ENCODE assay signal across 11 mouse cellular contexts in the genomic region with DNA sequence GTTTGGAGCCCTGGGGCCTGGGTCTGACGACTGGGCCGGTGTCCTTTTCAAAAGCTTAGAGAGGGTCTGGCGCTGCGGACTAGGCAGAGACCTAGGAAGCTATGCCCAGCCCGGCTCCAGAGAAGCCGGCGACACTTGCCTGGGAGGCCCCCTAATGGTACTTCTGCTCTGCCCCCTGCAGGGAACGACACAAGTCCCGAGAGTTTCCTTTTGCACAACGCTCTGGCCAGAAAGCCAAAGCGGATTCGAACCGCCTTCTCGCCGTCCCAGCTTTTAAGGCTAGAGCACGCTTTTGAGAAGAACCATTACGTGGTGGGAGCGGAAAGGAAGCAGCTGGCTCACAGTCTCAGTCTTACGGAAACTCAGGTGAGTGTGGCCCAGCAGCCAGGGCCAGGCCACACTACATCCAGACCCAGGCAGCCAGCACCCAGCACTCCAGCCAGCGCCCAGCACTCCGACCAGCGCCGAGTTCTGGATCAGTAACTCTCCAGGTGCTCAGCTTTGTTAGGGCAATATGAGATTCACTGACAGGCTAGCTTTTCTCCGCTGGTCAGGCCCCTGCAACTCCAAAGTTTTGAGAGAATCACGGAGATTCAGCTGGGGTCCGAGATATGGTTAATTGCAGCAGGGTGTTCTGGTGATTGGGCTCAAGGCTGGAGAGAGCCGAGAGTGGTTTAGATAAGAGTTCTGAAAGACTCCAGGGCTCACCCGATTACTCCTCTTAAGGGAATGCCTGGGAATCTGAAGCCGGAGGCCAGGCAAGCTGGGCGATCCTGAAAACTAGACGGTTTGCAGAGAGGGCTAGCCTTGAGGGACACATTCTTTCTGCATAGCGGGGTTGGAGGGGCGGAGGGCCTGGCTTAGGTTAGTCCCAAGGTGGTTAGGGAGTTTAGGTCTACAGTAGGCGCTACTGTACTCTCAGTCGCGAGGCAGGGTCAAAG. TPM values are rescaled to one million over a fixed set of nuclear protein-coding genes. Genes with fewer than 3 reads are reported as not detected.
A peak's percentile ranks its signal among the peaks of the same experiment; 100 is the strongest.
DNase-seq lines count a peak whose midpoint lies in the region; ATAC-seq lines count a peak whose summit lies in the region.
"Had no signal": no experiment of that assay in that cellular context is flagged by ENCODE, and none has a peak within 500 bp of the region (broad histone marks: within the 10 kb centered on the region; RNA-seq: fewer than 3 reads in every experiment).

No protein-coding gene starts in this region.

- peaks cover 87% of the 10 kb centered on the region for H3K27me3 ChIP-seq in hindbrain, embryonic 12.5 days
- H3K27me3 ChIP-seq in hindbrain, embryonic 16.5 days (replicated peaks; ENCODE audit: control insufficient read depth, insufficient read depth, low read length), result peaks cover 57% of the 10 kb centered on the region
- peaks cover 100% of the 10 kb centered on the region for H3K27me3 ChIP-seq in embryonic facial prominence, embryonic 10.5 days (replicated peaks; ENCODE audit: low read depth, poor library complexity, severe bottlenecking)
- H3K27me3 ChIP-seq in midbrain, embryonic 12.5 days, result peaks cover 89% of the 10 kb centered on the region
- H3K27me3 ChIP-seq: CH12.LX had no signal

- 1% methylated on average over 36 of the region's 36 CpGs for WGBS in hindbrain, embryonic 12.5 days
- under 1% methylated on average over 36 of the region's 36 CpGs for WGBS in hindbrain, embryonic 16.5 days
- 1% methylated on average over 36 of the region's 36 CpGs for WGBS in embryonic facial prominence, embryonic 10.5 days
- 2% methylated on average over 36 of the region's 36 CpGs for WGBS in midbrain, embryonic 12.5 days

- H3K36me3 ChIP-seq in hindbrain, embryonic 12.5 days, result no peaks in the 10 kb centered on the region
- H3K36me3 ChIP-seq in hindbrain, embryonic 16.5 days (ENCODE audit: control insufficient read depth, insufficient read depth, low read length), result no peaks in the 10 kb centered on the region
- no peaks in the 10 kb centered on the region for H3K36me3 ChIP-seq in embryonic facial prominence, embryonic 10.5 days (replicated peaks)
- no peaks in the 10 kb centered on the region for H3K36me3 ChIP-seq in midbrain, embryonic 12.5 days
- H3K36me3 ChIP-seq: liver, embryonic 15.5 days had no signal

- ATAC-seq in hindbrain, embryonic 12.5 days (ENCODE audit: low FRiP score), result no peak
- no peak for ATAC-seq in hindbrain, embryonic 16.5 days
- no peak for ATAC-seq in midbrain, embryonic 12.5 days (ENCODE audit: low FRiP score, low read depth)

- peaks cover 15% of the 10 kb centered on the region for H3K4me1 ChIP-seq in hindbrain, embryonic 12.5 days
- peaks cover 11% of the 10 kb centered on the region for H3K4me1 ChIP-seq in hindbrain, embryonic 16.5 days (ENCODE audit: control insufficient read depth, insufficient read depth, low read depth, low read length)
- peaks cover 37% of the 10 kb centered on the region for H3K4me1 ChIP-seq in embryonic facial prominence, embryonic 10.5 days
- H3K4me1 ChIP-seq in midbrain, embryonic 12.5 days, result peaks cover 39% of the 10 kb centered on the region
- H3K4me1 ChIP-seq: liver, embryonic 15.5 days had no signal

- H3K4me2 ChIP-seq in hindbrain, embryonic 12.5 days (replicated peaks), result 0 out of 2 replicates have a peak overlapping the region, but pooled peaks have one; percentile 13
- no peak overlapping the region for H3K4me2 ChIP-seq in hindbrain, embryonic 16.5 days (ENCODE audit: low read length)
- H3K4me2 ChIP-seq in midbrain, embryonic 12.5 days (replicated peaks), result peak overlapping the region; percentile 59
- H3K4me2 ChIP-seq: liver, embryonic 15.5 days had no signal

- no peak overlapping the region for H3K27ac ChIP-seq in hindbrain, embryonic 12.5 days
- no peak overlapping the region for H3K27ac ChIP-seq in hindbrain, embryonic 16.5 days (ENCODE audit: low read depth, low read length)
- peak overlapping the region; percentile 89 for H3K27ac ChIP-seq in embryonic facial prominence, embryonic 10.5 days (replicated peaks)
- peak overlapping the region; percentile 70 for H3K27ac ChIP-seq in midbrain, embryonic 12.5 days (replicated peaks)
- H3K27ac ChIP-seq: liver, embryonic 15.5 days had no signal

- DNase-seq in embryonic facial prominence, embryonic 10.5 days (ENCODE audit: low spot score), result peak; percentile 64
- peak; percentile 64 to 68 for DNase-seq in kidney, adult 8-10 months
- DNase-seq in gastrocnemius, postnatal 10 days, result no peak
- no peak for DNase-seq in cerebellum, adult 18-20 months
- no peak for DNase-seq in MN1 (ENCODE audit: low spot score)

- peak overlapping the region; percentile 38; the same call in 1 of the 2 replicates for H3K9ac ChIP-seq in hindbrain, embryonic 12.5 days
- H3K9ac ChIP-seq in hindbrain, embryonic 16.5 days (ENCODE audit: low read depth, low read length), result no peak overlapping the region
- H3K9ac ChIP-seq in midbrain, embryonic 12.5 days (replicated peaks), result peak overlapping the region; percentile 68
- H3K9ac ChIP-seq: liver, embryonic 15.5 days had no signal

- peak overlapping the region; percentile 17 for H3K4me3 ChIP-seq in hindbrain, embryonic 12.5 days
- no peak overlapping the region for H3K4me3 ChIP-seq in hindbrain, embryonic 16.5 days (ENCODE audit: low read length)
- peak overlapping the region; percentile 68 for H3K4me3 ChIP-seq in embryonic facial prominence, embryonic 10.5 days
- peak overlapping the region; percentile 54 for H3K4me3 ChIP-seq in midbrain, embryonic 12.5 days
- H3K4me3 ChIP-seq: liver, embryonic 15.5 days had no signal

- no peaks in the 10 kb centered on the region for H3K9me3 ChIP-seq in hindbrain, embryonic 12.5 days (replicated peaks)
- no peaks in the 10 kb centered on the region for H3K9me3 ChIP-seq in hindbrain, embryonic 16.5 days (ENCODE audit: control insufficient read depth, low read length)
- no peaks in the 10 kb centered on the region for H3K9me3 ChIP-seq in embryonic facial prominence, embryonic 10.5 days
- H3K9me3 ChIP-seq in midbrain, embryonic 12.5 days, result no peaks in the 10 kb centered on the region
- H3K9me3 ChIP-seq: liver, embryonic 15.5 days had no signal

RNA-seq across cellular contexts. Expression of gene Emx2, which starts 3.6 kb away (rescaled TPM):
- 2.8 and 4.8 TPM in 2 replicates for polyA plus RNA-seq in hindbrain, embryonic 12.5 days (2016; fragmentation: Nextera tagmentation; extraction: Ambion mirVana)
- polyA plus RNA-seq in hindbrain, embryonic 16.5 days (2015; fragmentation: Nextera tagmentation; extraction: Ambion mirVana), result 0.95 TPM in 1 of 2 replicates, not detected in the other
- 8.0 and 12.1 TPM in 2 replicates for polyA plus RNA-seq in embryonic facial prominence, embryonic 10.5 days (2016; fragmentation: Nextera tagmentation; extraction: Ambion mirVana)
- 17.9 and 23.7 TPM in 2 replicates for polyA plus RNA-seq in midbrain, embryonic 12.5 days (2016; fragmentation: Nextera tagmentation; extraction: Ambion mirVana)
- 1 to 10 TPM in 1 of 2 experiments, under 1 TPM in 1; 0.68 to 1.6 TPM for total RNA-seq in gastrocnemius, postnatal 10 days (2021)
- total RNA-seq: CH12.LX; heart, postnatal 36 days had no signal

Comparison
In these comparisons a context has a peak if more than half of its experiments do, and no peak if none do; other contexts are left out.
1. H3K27ac ChIP-seq: peak in embryonic facial prominence, embryonic 10.5 days (single experiment) and midbrain, embryonic 12.5 days (single experiment); none in hindbrain, embryonic 12.5 days (single experiment) and hindbrain, embryonic 16.5 days (single experiment).
2. DNase-seq: peak in embryonic facial prominence, embryonic 10.5 days (single experiment) and kidney, adult 8-10 months (2 of 2); none in gastrocnemius, postnatal 10 days (single experiment), cerebellum, adult 18-20 months (0 of 2) and MN1 (single experiment).